Mouse (Mus musculus) cerebellum, postnatal 10 days (tissue): Measurements from ENCODE around the gene Trmt1.

Source experiments
- DNase-seq, 2 experiments: peaks; one replicate each; pipeline ENCODE4 v3.0.0; 2021; ENCODE audit warnings: mixed read lengths in 2 of 2

Trmt1 gene

GRCm38 (mm10) chr8:84711312-84711711, 25.2 kb downstream of the Trmt1 start:
- DNase-seq, result no peak

GRCm38 (mm10) chr8:84711933-84712758, 26.0 kb downstream of the Trmt1 start:
- peak; percentile 79 to 90 for DNase-seq

- DNase-seq, result no peak
These were observed 26.6 kb downstream of the Trmt1 start for GRCm38 (mm10) chr8:84712759-84713120.

- no peak for DNase-seq
These were observed 27.3 kb downstream of the Trmt1 start for GRCm38 (mm10) chr8:84713381-84713780.

GRCm38 (mm10) chr8:84714161-84714560, 28.1 kb downstream of the Trmt1 start:
- peak; percentile 52 to 53 for DNase-seq

GRCm38 (mm10) chr8:84715893-84716468, 29.9 kb downstream of the Trmt1 start:
- peak; percentile 48 to 65 for DNase-seq

- peak; percentile 55 to 59 for DNase-seq
These were observed 30.7 kb downstream of the Trmt1 start for GRCm38 (mm10) chr8:84716790-84717189.

GRCm38 (mm10) chr8:84718476-84718875, 32.4 kb downstream of the Trmt1 start:
- no peak for DNase-seq

GRCm38 (mm10) chr8:84718959-84719690, 33.0 kb downstream of the Trmt1 start:
- peak; percentile 65 to 71 for DNase-seq

- no peak for DNase-seq
These were observed 36.4 kb downstream of the Trmt1 start for GRCm38 (mm10) chr8:84722530-84722849.

GRCm38 (mm10) chr8:84722850-84723570, 36.9 kb downstream of the Trmt1 start, which contains the start of gene G430095P16Rik:
G430095P16Rik (plus strand) TSS chr8:84723007.
- peak; percentile 75 to 85 for DNase-seq

- peak in 1 of 2 experiments; percentile 65 for DNase-seq
These were observed 37.4 kb downstream of the Trmt1 start for GRCm38 (mm10) chr8:84723571-84723900.

- DNase-seq, result no peak
These were observed 38.6 kb downstream of the Trmt1 start for GRCm38 (mm10) chr8:84724683-84725082.

- DNase-seq, result peak in 1 of 2 experiments; percentile 26
These were observed 39.3 kb downstream of the Trmt1 start for GRCm38 (mm10) chr8:84725246-84725940.

- DNase-seq, result peak in 1 of 2 experiments; percentile 56
These were observed 39.8 kb downstream of the Trmt1 start for GRCm38 (mm10) chr8:84725941-84726259.

GRCm38 (mm10) chr8:84728474-84728873, 42.4 kb downstream of the Trmt1 start:
- DNase-seq, result peak; percentile 71 to 81

- peak; percentile 89 to 91 for DNase-seq
These were observed 43.8 kb downstream of the Trmt1 start for GRCm38 (mm10) chr8:84729921-84730362.

GRCm38 (mm10) chr8:84730541-84731370, 44.6 kb downstream of the Trmt1 start:
- peak; percentile 69 to 71 for DNase-seq

GRCm38 (mm10) chr8:84731371-84732177, 45.5 kb downstream of the Trmt1 start:
- DNase-seq, result peak; percentile 70 to 75

GRCm38 (mm10) chr8:84732545-84732944, 46.4 kb downstream of the Trmt1 start:
- DNase-seq, result peak in 1 of 2 experiments; percentile 67

GRCm38 (mm10) chr8:84732996-84733395, 46.9 kb downstream of the Trmt1 start:
- no peak for DNase-seq
